Mouse (Mus musculus) lung, postnatal 25 days (tissue): ENCODE results near the gene Acadvl.
A peak's percentile ranks its signal among the peaks of the same experiment; 100 is the strongest.

Experiments used
- DNase-seq: peaks from one replicate; pipeline ENCODE4 v3.0.0; 2022; ENCODE audit warnings: low spot score

Gene Acadvl

DNA sequence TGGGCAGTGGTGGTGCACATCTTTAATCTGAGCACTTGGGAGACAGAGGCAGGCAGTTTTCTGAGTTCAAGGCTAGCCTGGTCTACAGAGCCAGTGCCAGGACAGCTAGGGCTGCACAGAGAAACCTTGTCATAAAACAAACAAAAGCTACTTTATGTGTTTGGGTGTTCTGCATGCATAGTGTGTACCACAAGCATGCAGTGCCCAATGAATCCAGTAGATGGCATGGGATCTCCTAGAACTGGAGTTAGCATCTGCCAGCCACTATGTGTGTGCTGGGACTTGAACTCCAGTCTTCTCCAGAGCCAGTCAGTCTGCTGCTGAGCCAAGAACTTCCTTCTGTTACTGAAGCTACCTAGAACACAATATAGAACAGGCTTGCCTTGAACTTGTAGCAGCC, 13.3 kb downstream of the Acadvl start:
- DNase-seq: peak; percentile 49

DNA sequence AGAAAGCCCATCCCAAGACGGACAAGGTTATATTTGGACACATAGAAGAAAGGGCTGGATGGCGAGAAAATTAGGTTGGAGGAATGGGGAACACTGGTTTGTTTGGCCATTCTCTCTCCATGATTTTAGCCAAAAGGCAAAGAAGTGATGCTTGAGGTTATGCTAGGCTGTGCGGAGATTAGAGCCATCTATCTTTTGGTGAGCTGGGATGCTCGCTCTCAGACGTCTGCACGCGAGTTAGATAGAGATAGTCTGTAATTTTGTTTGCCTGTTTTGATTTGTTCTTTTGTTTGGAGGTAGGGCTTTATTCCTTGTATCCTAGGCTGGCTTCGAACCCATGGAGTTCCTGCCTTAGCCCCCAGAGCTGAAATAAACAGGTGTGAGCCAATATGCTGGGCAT, 14.1 kb downstream of the Acadvl start:
- DNase-seq: no peak

DNA sequence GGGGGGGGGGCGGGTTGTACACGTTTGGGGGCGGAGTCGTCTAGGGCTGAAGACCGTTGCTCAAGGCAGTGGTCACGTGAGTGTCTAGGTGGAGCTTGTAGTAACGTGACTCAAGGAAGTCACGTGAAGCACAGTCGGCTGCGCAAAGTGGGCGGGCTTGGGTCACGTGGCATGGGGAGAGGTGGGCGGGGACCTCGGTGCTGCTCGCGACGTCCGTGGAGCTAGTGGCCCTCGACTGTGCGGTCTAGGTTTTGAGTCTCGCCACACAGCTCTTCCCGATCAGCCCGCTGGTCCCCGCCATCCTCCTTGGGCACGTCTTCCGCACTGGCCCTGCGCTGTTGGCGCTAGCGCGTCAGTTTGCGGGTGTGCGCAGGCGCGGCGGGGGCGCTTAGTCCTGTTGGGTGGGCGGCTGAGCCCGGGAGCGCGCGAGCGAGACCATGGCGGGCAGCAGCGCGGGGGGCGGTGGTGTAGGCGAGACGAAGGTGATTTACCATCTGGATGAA, 14.8 kb downstream of the Acadvl start, which contains the start of gene Dvl2:
TSS of gene Dvl2 (plus strand) at position 200 of the 503 bp plus-strand sequence.
- peak; percentile 95 for DNase-seq

DNA sequence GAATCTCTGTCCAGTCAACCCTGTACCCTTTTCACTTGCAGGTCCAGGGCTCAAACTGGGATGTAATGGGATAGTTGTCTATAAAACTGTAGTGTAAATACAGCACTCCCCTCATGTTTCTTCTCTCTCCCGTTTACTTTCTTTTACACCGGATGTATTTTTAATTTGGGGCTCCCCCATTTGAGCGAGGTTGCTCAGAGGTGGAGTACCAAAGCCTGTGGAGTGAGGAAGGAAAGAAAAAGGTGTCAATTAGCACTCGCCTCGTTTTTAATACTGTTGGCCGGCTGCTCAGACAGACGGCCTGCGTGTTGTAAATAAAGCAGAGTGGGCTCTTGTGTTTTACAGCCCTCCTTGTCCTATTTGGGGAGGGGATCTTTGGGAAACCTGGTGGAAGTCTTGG, 15.5 kb downstream of the Acadvl start:
- DNase-seq: no peak

DNA sequence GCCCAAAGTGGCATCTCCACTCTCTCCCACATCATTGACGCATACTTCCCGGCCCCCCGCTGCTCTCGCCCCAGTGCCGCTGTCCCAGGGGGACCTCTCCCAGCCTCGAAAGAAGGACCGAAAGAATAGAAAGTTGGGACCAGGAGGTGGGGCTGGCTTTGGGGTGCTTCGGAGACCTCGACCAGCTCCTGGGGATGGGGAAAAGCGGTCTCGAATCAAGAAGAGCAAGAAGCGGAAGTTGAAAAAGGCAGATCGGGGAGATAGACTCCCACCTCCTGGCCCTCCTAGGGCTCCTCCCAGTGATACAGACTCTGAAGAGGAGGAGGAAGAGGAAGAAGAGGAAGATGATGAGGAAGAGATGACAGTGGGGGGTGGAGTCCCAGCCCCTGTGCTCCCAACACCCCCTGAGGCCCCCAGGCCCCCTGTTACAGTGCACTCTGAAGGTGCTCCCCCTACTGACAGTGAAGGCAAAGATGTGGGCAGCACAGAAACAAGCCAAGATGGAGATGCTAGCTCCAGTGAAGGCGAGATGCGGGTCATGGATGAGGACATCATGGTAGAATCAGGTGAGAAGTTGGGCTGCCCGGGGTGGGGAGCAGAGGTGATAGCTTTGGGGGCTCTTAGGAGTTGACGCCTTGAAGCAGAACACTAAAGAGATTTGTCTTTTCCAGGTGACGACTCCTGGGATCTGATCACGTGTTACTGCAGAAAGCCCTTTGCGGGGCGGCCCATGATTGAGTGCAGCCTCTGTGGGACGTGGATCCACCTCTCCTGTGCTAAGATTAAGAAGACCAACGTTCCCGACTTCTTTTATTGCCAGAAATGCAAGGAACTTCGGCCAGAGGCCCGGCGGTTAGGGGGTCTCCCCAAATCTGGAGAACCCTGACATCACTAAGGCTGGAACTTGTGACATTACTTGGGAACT, 16.4 kb downstream of the Acadvl start:
- DNase-seq: no peak

DNA sequence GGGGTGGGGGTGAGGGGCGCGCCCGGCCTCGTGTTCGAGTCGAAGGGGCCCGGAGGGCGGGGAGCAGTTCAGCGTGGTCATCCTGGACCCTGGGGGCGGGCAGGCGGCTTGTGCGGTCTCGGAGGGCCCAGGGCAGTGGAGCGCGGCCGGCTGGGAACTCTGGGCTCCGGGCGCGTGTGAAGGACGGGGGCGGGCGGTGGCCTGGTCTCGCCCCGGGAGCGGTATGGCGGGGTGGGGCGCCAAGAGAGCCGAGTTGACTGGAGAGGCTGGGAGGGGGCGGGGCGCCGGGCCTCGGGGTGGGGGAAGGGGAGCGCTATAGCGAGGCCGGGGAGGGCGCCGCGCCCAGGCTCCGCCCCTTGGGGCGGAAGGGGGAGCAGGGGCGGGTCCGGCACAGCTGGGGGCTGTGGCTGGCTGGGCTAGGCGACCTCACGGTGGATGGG, 18.1 kb downstream of the Acadvl start:
- peak; percentile 92 for DNase-seq

DNA sequence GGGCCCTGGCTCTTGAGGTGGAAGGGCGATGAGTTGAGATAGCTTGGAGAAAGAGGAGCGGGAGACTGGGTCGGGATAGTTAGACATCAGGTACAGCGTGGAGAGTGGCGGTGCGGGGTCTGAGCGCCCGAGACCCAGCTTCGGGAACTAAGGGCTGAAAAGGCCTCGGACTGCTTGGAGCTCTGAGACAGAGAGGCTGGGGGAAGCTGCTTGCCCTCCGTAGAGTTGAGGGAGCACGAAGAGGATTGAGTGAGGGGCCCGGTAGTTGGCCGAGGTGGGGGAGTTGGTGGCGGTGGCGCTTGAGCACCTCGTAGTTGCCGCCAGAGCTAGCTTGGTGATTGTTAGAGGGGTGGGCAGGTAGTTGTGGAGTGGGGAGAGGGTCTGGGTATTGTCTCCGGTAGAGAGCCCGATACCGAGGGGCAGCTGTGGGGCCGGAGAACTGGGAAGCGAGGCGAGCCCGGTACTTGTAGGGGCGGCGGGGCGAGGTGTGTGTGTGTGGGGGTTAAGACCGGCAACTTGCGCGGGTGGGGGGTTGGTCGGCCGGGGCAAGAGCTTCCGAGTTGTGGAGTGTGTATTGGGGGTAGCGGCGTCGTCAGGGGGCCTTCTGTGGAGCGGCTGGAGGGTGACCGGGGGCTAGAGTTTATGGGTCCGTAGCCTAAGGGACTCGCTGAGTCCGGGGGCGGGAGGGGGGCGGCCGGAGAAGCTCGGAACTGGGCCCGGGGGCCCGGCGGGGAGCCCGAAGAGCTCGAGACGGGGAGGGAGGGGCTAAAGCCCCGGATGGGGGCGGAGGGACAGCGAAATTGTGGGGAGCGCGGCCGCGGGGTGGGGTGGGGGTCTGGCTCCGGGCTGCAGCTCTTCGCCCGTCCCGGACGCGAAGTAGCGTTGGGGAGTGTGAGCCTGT, 18.8 kb downstream of the Acadvl start:
- no peak for DNase-seq

DNA sequence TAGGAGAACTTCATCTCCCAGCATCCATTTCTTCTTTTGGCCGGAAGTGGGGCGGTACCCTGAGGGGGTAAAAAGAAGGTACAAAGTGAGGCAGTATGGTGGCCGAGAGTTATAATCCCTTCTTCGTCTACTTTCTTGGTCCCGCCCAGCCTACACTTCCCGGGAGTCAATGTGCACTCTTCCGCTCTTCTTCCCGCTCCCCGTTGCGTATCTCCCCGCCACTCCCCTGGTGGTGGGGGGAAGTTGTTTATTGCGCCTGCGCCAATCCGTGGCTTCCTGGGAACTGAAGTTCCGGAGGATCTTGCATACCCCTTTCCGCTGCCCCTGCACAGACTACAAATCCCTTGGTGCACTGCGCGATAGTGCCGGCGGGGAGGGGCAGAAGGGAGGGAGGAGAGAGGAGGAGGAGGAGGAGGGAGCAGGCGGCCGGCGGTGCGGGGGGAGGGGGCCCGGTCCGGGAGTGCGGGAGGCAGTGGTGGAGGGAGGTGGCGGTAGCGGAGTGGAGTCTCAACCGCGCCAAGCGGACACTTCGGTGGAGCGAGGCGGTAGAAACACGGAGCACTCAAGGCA, 19.7 kb downstream of the Acadvl start, which contains the start of gene Phf23:
TSS of gene Phf23 (plus strand) at position 387 of the 570 bp plus-strand sequence.
- peak; percentile 99 for DNase-seq

DNA sequence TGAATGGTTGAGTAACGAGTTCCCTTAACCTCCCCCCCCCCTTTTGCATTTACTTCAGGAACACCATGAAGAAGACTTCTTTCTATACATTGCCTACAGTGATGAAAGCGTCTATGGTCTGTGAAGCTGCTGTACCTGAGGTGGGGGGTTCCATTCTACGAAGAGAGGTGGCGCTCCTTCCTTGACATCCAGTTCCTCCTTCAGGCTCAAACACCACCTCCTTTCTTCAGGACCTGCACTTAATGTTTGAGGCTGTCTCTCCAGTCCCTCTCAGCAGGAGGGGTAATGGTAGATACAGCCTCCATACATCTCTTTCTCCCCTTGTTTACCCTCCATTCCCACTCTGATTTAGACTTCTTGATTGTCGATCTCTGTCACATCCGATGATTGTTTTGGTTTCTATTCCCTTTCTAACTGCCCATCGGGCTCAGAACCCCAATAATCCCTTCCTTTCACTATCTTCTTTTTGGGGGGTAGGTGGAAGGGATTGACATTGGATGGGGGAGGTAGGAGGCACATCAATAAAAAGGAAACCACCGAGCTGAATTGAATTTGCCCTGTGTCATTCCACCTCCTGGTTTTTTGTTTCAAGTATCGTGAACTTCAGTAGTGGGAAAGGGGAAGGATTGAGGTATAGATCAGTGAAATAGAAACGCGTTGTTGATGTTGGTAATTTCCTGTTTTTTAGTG, 20.7 kb downstream of the Acadvl start:
- no peak for DNase-seq

DNA sequence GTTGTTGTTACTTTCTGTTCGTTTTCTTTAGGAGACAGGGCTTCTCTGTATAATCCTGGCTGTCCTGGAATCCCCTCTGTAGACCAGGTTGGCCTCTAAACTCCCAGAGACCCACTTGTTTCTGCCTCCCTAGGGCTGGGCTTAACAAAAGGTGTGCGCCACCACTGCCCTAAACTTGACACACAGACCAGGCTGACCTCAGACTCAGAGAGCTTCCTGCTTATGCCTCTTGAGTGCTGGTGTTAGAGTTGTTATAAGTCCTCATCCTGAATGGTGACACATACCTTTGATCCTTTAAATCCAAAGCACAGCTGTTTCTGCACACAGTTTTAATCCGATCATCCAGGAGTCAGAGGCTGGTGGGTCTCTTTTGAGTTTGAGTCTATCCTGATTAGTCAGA, 22.3 kb downstream of the Acadvl start:
- no peak for DNase-seq

DNA sequence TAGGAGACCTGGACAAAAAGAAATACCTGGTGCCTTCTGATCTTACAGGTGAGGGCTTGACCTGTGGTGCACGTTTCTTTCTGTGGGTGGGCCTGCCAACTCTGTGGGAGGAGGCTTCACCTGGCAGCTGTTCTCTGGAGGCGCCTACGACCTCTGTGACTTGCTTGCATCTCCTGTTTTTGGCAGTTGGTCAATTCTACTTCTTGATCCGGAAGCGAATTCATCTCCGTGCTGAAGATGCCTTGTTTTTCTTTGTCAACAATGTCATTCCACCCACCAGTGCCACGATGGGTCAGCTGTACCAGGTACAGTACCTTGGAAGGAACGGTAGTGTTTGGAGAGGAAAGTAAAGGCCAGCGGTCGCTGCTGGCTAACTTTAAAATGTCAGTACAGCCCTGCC, 22.8 kb downstream of the Acadvl start:
- DNase-seq: no peak

DNA sequence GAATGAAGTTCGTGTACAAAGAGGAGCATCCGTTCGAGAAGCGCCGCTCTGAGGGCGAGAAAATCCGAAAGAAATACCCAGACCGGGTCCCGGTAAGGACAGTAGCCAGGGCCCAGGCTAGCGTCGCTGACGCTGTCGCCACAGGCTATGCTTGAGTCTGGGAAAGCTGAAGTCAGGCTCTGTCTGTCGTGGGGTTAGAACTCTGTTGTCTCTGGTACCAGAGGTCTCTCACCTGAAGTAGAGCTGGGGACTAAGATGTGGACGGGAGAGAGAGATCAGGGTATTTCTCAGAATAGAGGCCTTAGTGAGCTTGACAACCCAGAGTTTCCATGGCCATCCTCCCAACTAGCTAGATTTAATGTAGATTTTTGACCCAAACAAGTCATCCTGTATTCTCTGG, 23.5 kb downstream of the Acadvl start:
- no peak for DNase-seq

DNA sequence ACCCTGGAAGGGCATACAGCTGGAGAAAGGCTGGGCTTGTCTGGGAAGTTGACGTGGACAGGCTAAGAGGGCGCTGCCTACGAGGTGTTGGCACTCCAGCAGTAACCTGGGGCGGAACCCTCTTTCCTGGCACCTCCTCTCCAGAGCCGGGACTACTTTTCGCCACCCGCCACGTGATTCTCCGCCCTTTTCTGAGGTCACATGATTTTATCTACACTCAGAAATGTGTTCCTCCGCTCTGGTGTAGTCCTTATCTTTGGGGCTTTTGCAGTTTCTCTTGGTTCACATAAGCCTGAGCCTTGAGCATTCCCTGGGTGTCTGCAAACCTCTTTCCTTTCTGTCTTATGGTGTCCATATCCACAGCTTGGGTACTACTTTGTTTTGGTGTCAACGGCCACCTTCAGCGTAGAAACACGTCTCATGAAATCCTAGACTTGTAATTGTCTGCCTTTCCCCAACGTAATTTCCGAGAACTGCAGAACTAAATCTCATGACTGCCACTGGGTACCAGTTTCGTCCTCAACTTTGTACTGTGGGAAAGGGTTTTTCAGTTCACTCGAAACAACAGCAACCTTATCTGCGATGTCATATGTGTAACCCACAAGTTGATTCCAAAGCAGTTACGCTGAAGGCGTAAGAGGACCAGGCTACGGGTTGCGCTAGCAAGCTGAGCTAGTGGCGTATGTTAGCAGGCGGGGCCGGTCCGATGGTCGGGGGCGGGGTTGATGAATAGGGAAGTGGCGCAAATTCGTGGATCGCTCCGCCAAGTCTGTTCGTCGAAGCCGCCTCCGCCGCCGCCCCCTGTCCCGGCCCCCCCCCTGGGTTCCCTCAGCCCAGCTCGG, 24.1 kb downstream of the Acadvl start, which contains the start of gene Gabarap:
TSS of gene Gabarap (plus strand) at position 294 of the 842 bp plus-strand sequence.
- DNase-seq: peak; percentile 98

DNA sequence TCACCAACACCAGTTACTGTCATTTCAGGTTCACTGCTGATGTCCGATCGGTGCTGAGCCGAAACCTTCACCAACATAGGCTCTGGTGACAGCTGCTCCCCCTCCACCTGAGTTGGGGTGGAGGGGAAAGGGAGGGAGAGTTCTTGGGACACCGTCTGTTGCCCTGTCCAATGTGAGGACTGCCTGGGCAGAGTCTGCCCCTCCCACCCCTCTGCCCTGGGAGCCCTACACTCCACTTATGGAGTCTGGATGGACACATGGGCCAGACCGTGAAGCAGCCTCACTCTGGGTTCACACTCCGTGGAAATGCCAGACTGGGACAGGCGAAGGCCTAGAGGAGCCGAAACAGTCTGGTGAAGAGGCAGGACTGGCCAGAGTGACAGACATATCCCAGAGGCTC, 25.3 kb downstream of the Acadvl start:
- no peak for DNase-seq

DNA sequence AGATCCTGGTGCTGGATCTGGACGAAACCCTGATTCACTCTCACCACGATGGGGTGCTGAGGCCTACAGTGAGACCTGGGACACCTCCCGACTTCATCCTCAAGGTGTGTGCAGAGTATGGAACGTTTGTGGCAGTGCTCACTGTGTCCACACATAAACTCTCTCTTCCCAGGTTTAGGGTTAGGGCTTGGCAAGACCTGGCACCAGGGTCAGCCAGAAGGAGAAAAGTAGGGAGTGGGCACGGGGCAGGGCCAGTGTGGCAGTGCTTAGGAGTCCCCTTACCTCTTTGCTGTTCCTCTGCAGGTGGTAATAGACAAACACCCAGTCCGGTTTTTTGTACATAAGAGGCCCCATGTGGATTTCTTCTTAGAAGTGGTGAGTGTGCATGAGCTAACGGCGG, 30.8 kb downstream of the Acadvl start:
- DNase-seq: no peak

DNA sequence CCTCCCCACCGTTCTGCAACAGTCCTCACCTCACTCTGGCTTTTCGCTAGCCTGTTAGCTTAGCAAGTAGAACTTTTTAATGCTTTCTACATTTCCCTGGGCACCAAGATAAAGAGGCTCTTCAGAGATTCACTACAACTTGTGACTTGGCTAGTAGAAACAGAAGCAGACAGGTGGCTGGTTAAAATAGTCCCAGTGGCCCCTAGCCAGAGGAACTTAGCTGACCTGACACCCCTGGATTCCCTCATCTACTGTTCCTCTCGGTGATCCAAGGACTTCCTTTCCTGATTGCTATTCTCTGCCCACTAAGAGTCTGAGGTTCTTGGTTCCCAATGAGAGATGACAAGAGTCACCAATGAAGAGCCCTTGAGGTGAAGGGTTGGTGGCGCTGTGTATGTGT, 31.8 kb downstream of the Acadvl start:
- DNase-seq: no peak

DNA sequence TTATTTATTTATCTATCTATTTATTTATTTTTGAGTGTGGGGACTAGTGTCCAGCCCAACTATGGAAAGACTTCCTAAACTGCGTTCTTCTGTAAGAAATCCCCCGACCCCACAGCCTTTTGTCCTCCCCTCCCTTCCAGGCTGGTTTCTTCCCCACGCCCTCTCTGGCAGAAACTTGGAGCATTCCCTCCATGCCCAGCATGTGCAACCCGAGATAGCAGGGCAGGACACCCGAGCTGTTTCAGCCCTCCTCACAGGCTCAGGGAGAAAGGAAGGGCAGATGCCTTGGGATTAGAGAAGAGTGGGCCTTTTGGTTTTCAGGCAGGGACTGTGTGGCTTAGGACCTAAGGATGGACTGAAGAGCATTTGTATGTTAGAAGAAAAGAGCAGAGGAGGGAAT, 32.3 kb downstream of the Acadvl start:
- no peak for DNase-seq

DNA sequence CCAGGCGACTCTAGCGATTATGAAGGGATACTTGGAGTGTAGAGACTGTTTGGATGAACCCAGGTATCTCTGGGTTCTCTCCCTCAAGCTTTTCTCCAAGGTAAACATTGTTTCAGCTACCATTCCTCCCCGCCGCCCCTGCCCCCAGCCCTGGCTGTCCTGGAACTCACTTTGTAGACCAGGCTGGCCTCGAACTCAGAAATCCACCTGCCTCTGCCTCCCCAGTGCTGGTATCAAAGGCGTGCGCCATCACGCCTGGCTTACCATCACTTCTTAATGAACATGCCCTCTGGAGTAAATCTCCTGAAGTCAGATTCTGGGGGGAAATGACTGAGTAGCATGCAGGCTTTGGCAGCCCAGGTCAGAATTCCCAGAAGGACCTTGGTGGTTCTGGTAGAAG, 33.0 kb downstream of the Acadvl start, which contains the start of gene Elp5:
TSS of gene Elp5 (minus strand) at position 293 of the 400 bp plus-strand sequence.
- no peak for DNase-seq

DNA sequence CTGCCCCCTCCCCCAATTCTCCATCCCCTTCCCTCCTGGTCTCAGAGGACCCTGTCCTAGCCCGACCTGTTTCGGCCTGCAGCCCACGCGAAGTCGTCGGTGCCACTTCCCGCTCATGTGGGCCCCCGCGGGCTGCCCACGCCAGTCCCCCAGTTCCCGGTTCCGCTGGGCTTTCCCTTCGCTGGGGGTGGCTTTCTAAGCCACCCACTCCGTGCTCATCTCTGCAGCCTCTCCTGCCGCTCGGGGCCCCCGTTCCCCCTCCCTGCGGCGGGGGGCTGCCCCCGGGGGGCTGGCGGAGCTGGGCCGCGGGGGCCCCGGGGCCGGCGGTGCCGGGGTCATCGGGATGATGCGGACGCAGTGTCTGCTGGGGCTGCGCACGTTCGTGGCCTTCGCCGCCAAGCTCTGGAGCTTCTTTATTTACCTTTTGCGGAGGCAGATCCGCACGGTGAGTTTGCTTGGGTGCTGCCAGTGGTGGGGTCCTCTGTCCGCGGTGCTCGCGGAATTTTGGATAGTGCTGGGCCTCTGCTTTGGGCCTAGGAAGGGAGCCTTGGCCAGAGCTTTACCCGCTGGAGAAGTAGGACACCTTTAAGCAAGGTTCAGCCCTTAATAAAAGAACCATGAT, 34.0 kb downstream of the Acadvl start, which contains the start of gene Ctdnep1:
TSS of gene Ctdnep1 (plus strand) at position 16 of the 622 bp plus-strand sequence.
- no peak for DNase-seq
